Mouse (Mus musculus) yolk sac, embryonic 10.5 days (tissue): Measurements from ENCODE around the gene Tdrd1.

Experiments used
- DNase-seq: peaks from one replicate; pipeline ENCODE4 v3.0.0-alpha.2; 2017; ENCODE audit warnings: low spot score

Tdrd1 gene

DNA sequence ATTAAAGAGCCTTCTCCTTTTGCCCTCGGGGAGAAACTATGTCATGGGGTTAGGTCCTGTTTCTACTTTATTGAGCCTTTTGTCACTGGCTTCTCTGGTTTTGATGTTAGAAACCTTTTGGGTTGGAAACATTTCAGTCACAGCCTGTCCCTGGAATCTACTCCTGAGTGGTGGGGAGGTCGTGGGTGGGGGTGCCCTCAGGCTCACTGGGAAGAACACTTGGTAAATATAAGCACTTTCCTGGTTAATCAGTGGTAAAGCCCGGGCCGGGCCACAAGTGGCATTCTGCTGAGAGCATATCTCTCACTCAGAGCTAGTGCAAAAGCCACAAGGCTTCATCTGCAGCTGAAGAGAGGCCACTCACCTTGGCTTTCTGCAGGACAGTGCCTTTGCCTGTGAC lies 87.8 kb downstream of the Tdrd1 start:
- no peak for DNase-seq

DNA sequence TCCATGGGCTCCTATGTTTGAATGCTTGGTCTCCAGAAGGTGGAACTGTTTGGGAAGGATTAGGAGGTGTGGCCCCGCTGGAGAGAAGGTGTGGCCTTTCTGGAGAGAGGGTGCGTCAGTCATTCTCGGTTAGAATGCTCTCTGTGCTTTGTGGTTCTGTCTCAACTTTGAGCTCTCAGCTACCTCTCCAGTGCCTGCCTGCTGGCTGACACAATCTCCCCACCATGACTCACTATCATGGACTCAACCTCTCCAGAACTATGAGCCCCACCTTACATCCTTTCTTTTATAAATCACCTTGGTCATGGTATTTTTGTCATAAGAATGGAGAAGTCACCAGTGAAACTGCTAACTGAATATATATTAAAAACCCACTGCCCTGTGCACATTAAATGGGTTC lies 88.6 kb downstream of the Tdrd1 start:
- DNase-seq = no peak

DNA sequence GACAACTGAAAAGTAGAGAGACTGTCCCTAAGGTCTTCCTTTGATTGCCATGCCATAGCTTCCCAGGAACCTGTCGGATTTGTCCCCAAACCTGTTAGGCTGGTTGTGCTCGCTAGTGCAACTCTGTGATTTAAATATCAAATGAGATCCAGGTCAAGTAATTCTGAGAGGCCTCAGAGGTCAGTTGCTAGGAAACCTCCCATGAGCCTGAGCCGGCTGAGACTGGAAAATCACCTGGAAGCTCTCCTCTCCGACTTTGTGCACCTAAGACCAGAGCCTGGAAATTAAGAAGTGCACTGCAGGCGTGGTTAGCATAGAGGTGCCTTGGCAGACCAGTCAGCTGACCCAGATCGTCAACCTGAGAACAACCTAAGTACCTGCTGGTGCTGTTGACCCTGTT lies 89.1 kb downstream of the Tdrd1 start:
- DNase-seq = no peak
